Mouse (Mus musculus): Measurements from ENCODE around the gene Tmem231. TPM values are rescaled to one million over a fixed set of nuclear protein-coding genes. Genes with fewer than 3 reads are reported as not detected.
A peak's percentile ranks its signal among the peaks of the same experiment; 100 is the strongest.

Gene Tmem231
- total and polyA plus RNA-seq, 3 experiments = 2.1 to 2.6 (median 2.1) TPM

DNA sequence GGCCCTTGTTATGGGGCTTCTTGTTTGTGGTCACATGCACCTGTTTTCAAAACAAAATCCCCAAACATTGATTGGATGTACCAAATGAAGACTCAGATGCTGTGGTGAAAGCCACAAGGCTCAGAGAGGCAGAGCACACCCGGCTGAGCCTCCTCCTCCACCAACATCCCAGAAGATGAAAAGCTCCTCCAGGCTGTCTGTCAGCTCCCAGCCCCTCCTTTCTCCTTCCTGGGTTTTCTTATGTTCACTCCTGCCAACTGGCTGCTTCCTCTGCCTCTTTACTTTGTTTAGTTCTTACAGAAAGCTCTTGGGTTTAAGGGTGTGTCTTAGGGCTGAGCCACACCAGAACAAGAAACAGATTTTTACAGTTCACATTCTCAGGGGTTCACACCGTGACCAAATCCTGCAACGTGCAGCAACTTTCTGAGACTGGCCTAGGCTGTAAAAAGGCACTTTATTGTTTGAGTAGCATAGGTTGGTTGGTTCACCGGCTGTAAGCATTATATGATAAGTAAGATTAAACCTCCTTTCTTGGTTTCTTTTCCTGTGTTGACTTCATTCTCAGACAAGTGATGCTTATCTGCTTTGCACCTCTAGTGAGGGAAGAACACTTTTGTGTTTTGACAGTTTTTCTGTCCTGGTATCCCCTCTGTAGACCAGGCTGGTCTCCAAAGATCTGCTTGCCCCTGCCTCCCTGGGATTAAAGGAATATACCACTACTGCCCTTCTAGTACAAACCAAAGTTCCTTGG is 21.3 kb upstream of the Tmem231 start:
- H3K27ac ChIP-seq = no peak overlapping the region
- H3K4me1 ChIP-seq (ENCODE audit: control insufficient read depth, insufficient read depth, low read length) = no peaks in the 10 kb centered on the region
- H3K27me3 ChIP-seq (ENCODE audit: control insufficient read depth, insufficient read depth, low read length) = no peaks in the 10 kb centered on the region
- no peaks in the 10 kb centered on the region for H3K79me2 ChIP-seq (replicated peaks; ENCODE audit: control insufficient read depth, insufficient read depth, low read length)
- TF ChIP-seq POLR2A (IDR thresholded peaks at IDR 0.05; ENCODE audit: insufficient read depth, low read depth, low read length) = no peak
- no peak for TF ChIP-seq CTCF (IDR thresholded peaks at IDR 0.05)
- no peak for TF ChIP-seq EP300 (IDR thresholded peaks at IDR 0.05; ENCODE audit: insufficient read depth, low read depth, low read length)
- intact Hi-C loops (cut with DNase I) = no loop called here
- 74% methylated on average over 4 of the region's 4 CpGs for WGBS
- H3K36me3 ChIP-seq (ENCODE audit: control insufficient read depth, insufficient read depth, low read length) = no peaks in the 10 kb centered on the region; the same call in 1 of the 2 replicates
- H3K9ac ChIP-seq (ENCODE audit: low read depth, low read length) = no peak overlapping the region
- DNase-seq = no peak
- H3K4me3 ChIP-seq = no peak overlapping the region

DNA sequence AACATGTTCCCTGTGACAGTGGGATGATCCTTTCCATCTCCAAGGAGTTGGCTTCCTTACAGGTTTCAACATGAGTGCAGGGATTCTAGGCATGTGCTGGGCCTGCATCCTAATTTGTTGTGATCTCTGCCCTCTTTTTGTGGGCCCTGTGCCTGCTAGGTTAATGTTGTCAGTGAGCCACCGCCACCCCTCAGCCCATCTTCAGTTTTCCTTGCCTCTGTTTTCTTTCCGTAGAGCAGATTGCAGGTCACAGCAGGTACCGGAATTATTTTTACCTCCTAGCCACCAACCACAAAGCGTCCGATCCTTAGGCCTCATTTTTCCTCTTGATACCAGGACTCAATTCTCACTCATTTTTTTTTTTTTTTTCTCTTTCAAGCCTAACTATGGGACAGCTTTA is 18.3 kb upstream of the Tmem231 start:
- Histone ChIP-seq H3K27me3 (ENCODE audit: control insufficient read depth, insufficient read depth, low read length) (no peaks in the 10 kb centered on the region), H3K4me1 (ENCODE audit: control insufficient read depth, insufficient read depth, low read length) (no peaks in the 10 kb centered on the region), H3K27ac (no peak overlapping the region), H3K36me3 (ENCODE audit: control insufficient read depth, insufficient read depth, low read length) (no peaks in the 10 kb centered on the region; the same call in 1 of the 2 replicates), H3K4me3 (no peak overlapping the region), H3K9ac (ENCODE audit: low read depth, low read length) (no peak overlapping the region), H3K79me2 (replicated peaks; ENCODE audit: control insufficient read depth, insufficient read depth, low read length) (no peaks in the 10 kb centered on the region)
- DNase-seq = no peak
- intact Hi-C loops (cut with DNase I) = no loop called here
- no peak for TF ChIP-seq EP300 (IDR thresholded peaks at IDR 0.05; ENCODE audit: insufficient read depth, low read depth, low read length)
- TF ChIP-seq CTCF (IDR thresholded peaks at IDR 0.05) = no peak
- TF ChIP-seq POLR2A (IDR thresholded peaks at IDR 0.05; ENCODE audit: insufficient read depth, low read depth, low read length) = no peak
- 96% methylated on average over 5 of the region's 5 CpGs for WGBS

DNA sequence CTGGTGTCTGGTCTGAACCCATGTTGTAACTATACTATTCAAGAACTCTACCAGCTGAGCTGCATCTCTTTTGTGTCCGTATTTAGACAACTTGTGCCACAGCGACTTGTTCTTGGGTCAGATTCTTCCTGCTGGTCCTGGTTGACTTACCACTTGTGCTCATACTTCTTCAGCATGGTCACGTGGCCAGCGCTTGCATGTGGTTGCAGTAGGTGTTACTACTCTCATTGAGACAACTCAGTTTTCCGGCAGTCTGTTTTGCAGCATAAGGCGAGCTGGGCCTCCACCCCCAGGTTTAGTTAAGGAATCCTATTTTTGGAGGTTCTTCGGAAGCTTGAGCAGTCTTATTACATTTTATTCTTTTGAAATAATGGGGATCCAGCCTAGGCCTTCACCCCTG is 17.6 kb upstream of the Tmem231 start:
- no peaks in the 10 kb centered on the region for H3K4me1 ChIP-seq (ENCODE audit: control insufficient read depth, insufficient read depth, low read length)
- TF ChIP-seq CTCF (IDR thresholded peaks at IDR 0.05) (no peak), EP300 (IDR thresholded peaks at IDR 0.05; ENCODE audit: insufficient read depth, low read depth, low read length) (no peak), POLR2A (IDR thresholded peaks at IDR 0.05; ENCODE audit: insufficient read depth, low read depth, low read length) (no peak)
- H3K9ac ChIP-seq (ENCODE audit: low read depth, low read length) = no peak overlapping the region
- no peaks in the 10 kb centered on the region for H3K27me3 ChIP-seq (ENCODE audit: control insufficient read depth, insufficient read depth, low read length)
- H3K4me3 ChIP-seq = no peak overlapping the region
- H3K79me2 ChIP-seq (replicated peaks; ENCODE audit: control insufficient read depth, insufficient read depth, low read length) = no peaks in the 10 kb centered on the region
- 94% methylated on average over 7 of the region's 7 CpGs for WGBS
- intact Hi-C loops (cut with DNase I) = no loop called here
- DNase-seq = peak in 1 of 2 experiments; percentile 28
- H3K36me3 ChIP-seq (ENCODE audit: control insufficient read depth, insufficient read depth, low read length) = no peaks in the 10 kb centered on the region; the same call in 1 of the 2 replicates
- no peak overlapping the region for H3K27ac ChIP-seq

DNA sequence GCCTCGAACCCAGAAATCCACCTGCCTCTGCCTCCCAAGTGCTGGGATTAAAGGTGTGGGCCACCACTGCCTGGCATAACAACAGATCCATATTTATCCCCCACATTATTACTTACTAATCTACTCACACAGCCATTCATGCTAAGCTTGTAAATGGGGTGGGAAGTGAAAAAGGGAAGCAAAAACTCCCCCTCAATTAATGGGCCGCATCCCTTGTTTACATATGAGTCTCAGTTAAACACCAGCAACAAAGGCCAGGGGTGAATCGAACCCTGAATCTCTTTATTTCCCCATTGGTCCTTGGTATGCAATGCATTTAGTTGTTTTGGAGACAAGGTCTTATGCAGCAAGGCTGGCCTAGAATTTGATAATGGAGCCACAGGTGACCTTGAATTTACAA is 17.2 kb upstream of the Tmem231 start:
- Histone ChIP-seq H3K9ac (ENCODE audit: low read depth, low read length) (no peak overlapping the region), H3K27ac (no peak overlapping the region), H3K27me3 (ENCODE audit: control insufficient read depth, insufficient read depth, low read length) (no peaks in the 10 kb centered on the region), H3K4me1 (ENCODE audit: control insufficient read depth, insufficient read depth, low read length) (no peaks in the 10 kb centered on the region), H3K36me3 (ENCODE audit: control insufficient read depth, insufficient read depth, low read length) (no peaks in the 10 kb centered on the region; the same call in 1 of the 2 replicates), H3K79me2 (replicated peaks; ENCODE audit: control insufficient read depth, insufficient read depth, low read length) (no peaks in the 10 kb centered on the region), H3K4me3 (no peak overlapping the region)
- intact Hi-C loops (cut with DNase I) = no loop called here
- 81% methylated on average over 3 of the region's 3 CpGs for WGBS
- no peak for TF ChIP-seq CTCF (IDR thresholded peaks at IDR 0.05)
- no peak for TF ChIP-seq POLR2A (IDR thresholded peaks at IDR 0.05; ENCODE audit: insufficient read depth, low read depth, low read length)
- no peak for TF ChIP-seq EP300 (IDR thresholded peaks at IDR 0.05; ENCODE audit: insufficient read depth, low read depth, low read length)
- no peak for DNase-seq

DNA sequence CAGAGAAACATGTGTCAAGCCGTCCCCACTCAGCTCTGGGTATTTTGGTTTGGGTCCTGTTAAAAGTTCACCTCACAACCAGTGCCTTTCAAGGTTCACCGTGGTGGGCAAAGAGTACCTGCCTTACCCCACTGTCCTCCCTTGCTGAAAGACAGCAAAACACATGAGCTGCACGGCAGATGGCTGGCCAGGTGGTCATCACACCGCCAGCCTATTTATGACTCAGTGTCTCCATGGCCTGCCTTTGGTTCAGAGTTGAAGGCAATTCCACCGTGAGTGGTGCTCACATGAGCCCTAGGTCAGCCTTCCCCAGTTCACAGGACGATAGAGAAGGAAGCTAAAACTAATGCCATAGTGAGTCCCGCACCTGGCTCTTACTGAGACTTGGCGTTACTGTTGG is 14.3 kb upstream of the Tmem231 start:
- WGBS = 90% methylated on average over 8 of the region's 8 CpGs

DNA sequence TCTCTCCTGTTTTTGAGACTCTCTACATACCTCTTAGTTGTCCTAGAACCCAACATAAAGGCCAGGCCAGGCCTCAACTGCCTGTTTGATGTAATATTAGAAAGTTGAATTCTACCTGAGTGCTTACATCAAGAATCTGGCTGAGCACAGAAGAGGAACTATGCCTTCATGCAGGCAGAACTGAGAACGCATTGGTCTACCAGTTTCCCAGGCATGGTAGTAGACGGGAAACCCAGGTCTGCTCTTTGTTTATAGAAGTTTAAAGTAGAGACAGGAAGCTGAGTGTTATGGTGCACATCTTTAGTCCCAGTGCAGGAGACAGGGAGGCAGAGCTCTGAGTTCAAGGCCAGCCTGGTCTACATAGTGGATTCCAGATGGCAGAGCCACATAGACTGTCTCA is 13.5 kb upstream of the Tmem231 start:
- H3K4me1 ChIP-seq (ENCODE audit: control insufficient read depth, insufficient read depth, low read length) = no peaks in the 10 kb centered on the region
- no peak for DNase-seq
- H3K36me3 ChIP-seq (ENCODE audit: control insufficient read depth, insufficient read depth, low read length) = no peaks in the 10 kb centered on the region; the same call in 1 of the 2 replicates
- H3K4me3 ChIP-seq = no peak overlapping the region
- intact Hi-C loops (cut with DNase I) = no loop called here
- no peak overlapping the region for H3K27ac ChIP-seq
- WGBS = 84% methylated on average over 2 of the region's 2 CpGs
- no peaks in the 10 kb centered on the region for H3K79me2 ChIP-seq (replicated peaks; ENCODE audit: control insufficient read depth, insufficient read depth, low read length)
- no peaks in the 10 kb centered on the region for H3K27me3 ChIP-seq (ENCODE audit: control insufficient read depth, insufficient read depth, low read length)
- TF ChIP-seq POLR2A (IDR thresholded peaks at IDR 0.05; ENCODE audit: insufficient read depth, low read depth, low read length) (no peak), EP300 (IDR thresholded peaks at IDR 0.05; ENCODE audit: insufficient read depth, low read depth, low read length) (no peak), CTCF (IDR thresholded peaks at IDR 0.05) (no peak)
- H3K9ac ChIP-seq (ENCODE audit: low read depth, low read length) = no peak overlapping the region

More for the DNA sequence above, 14.3 kb upstream of the Tmem231 start:
- Histone ChIP-seq H3K4me3 (no peak overlapping the region), H3K27me3 (ENCODE audit: control insufficient read depth, insufficient read depth, low read length) (no peaks in the 10 kb centered on the region), H3K36me3 (ENCODE audit: control insufficient read depth, insufficient read depth, low read length) (no peaks in the 10 kb centered on the region; the same call in 1 of the 2 replicates), H3K27ac (no peak overlapping the region), H3K4me1 (ENCODE audit: control insufficient read depth, insufficient read depth, low read length) (no peaks in the 10 kb centered on the region), H3K79me2 (replicated peaks; ENCODE audit: control insufficient read depth, insufficient read depth, low read length) (no peaks in the 10 kb centered on the region), H3K9ac (ENCODE audit: low read depth, low read length) (no peak overlapping the region)
- no peak for DNase-seq
- intact Hi-C loops (cut with DNase I) = no loop called here
- no peak for TF ChIP-seq CTCF (IDR thresholded peaks at IDR 0.05)
- TF ChIP-seq POLR2A (IDR thresholded peaks at IDR 0.05; ENCODE audit: insufficient read depth, low read depth, low read length) = no peak
- no peak for TF ChIP-seq EP300 (IDR thresholded peaks at IDR 0.05; ENCODE audit: insufficient read depth, low read depth, low read length)
